Mouse (Mus musculus) myocyte (in vitro differentiated cells): ENCODE results near the gene Myrip. TPM values are rescaled to one million over a fixed set of nuclear protein-coding genes. Genes with fewer than 3 reads are reported as not detected.
A peak's percentile ranks its signal among the peaks of the same experiment; 100 is the strongest.

Source experiments
- H3K27me3 ChIP-seq: one replicate; pipeline ENCODE4 v1.6.1; 2011; ENCODE audit not compliant: control insufficient read depth, insufficient read depth, insufficient read length
- H3K36me3 ChIP-seq: one replicate; pipeline ENCODE4 v1.6.1; 2011; ENCODE audit not compliant: control insufficient read depth, insufficient read depth
- H3K4me2 ChIP-seq: one replicate; pipeline ENCODE4 v1.6.1; 2011; ENCODE audit warnings: low read depth, control low read depth
- H3K4me3 ChIP-seq: one replicate; pipeline ENCODE4 v1.5.1; 2011; ENCODE audit warnings: mild to moderate bottlenecking, control low read depth, moderate library complexity
- H3K79me2 ChIP-seq: one replicate; pipeline ENCODE4 v1.6.1; 2011; ENCODE audit not compliant: control insufficient read depth, insufficient read depth
- H3ac ChIP-seq: one replicate; pipeline ENCODE4 v1.6.1; 2011; ENCODE audit not compliant: control insufficient read depth, insufficient read length
- CEBPB ChIP-seq: IDR thresholded peaks from 2 replicates; pipeline ENCODE4 v1.6.1; 2011; ENCODE audit warnings: mild to moderate bottlenecking, moderate library complexity; ENCODE audit not compliant: poor library complexity, insufficient read depth, severe bottlenecking
- E2F4 ChIP-seq: IDR thresholded peaks from one replicate; pipeline ENCODE4 v1.6.1; 2011; ENCODE audit warnings: mild to moderate bottlenecking, control low read depth, moderate library complexity; ENCODE audit not compliant: insufficient read depth
- MAX ChIP-seq: IDR thresholded peaks from one replicate; pipeline ENCODE4 v1.6.1; 2011; ENCODE audit warnings: low read depth, mild to moderate bottlenecking, control low read depth
- MYOD1 ChIP-seq, 3 experiments: IDR thresholded peaks; one replicate each; pipeline ENCODE4 v1.6.1; 2011; ENCODE audit warnings: control low read depth in 2 of 3, low read depth in 2 of 3, mild to moderate bottlenecking in 2 of 3, moderate library complexity in 1 of 3; ENCODE audit not compliant: insufficient read length in 2 of 3, control insufficient read depth in 1 of 3
- MYOG ChIP-seq, 3 experiments: IDR thresholded peaks; one replicate each; pipeline ENCODE4 v1.6.1; 2011; ENCODE audit warnings: control low read depth in 2 of 3, low read depth in 2 of 3, mild to moderate bottlenecking in 2 of 3; ENCODE audit not compliant: insufficient read length in 2 of 3, control insufficient read depth in 1 of 3, insufficient read depth in 1 of 3
- POLR2A ChIP-seq: IDR thresholded peaks from one replicate; pipeline ENCODE4 v1.6.1; 2011; ENCODE audit warnings: low read depth, mild to moderate bottlenecking, control low read depth, moderate library complexity; ENCODE audit not compliant: insufficient read length
- POLR2AphosphoS2 ChIP-seq: IDR thresholded peaks from one replicate; pipeline ENCODE4 v1.6.1; 2011; ENCODE audit warnings: low read depth, control low read depth; ENCODE audit not compliant: insufficient read length
- REST ChIP-seq: IDR thresholded peaks from one replicate; pipeline ENCODE4 v1.6.1; 2011; ENCODE audit warnings: mild to moderate bottlenecking, control low read depth, moderate library complexity; ENCODE audit not compliant: insufficient read depth, insufficient read length
- SRF ChIP-seq: IDR thresholded peaks from one replicate; pipeline ENCODE4 v1.6.1; 2011; ENCODE audit warnings: low read depth; ENCODE audit not compliant: control insufficient read depth, insufficient read length
- TCF12 ChIP-seq: IDR thresholded peaks from one replicate; pipeline ENCODE4 v1.6.1; 2011; ENCODE audit warnings: mild to moderate bottlenecking, control low read depth; ENCODE audit not compliant: poor library complexity, insufficient read depth, severe bottlenecking
- TCF3 ChIP-seq: IDR thresholded peaks from one replicate; pipeline ENCODE4 v1.6.1; 2011; ENCODE audit warnings: low read depth, control low read depth; ENCODE audit not compliant: insufficient read length
- USF1 ChIP-seq: IDR thresholded peaks from one replicate; pipeline ENCODE4 v1.6.1; 2011; ENCODE audit warnings: low read depth, mild to moderate bottlenecking, control low read depth, moderate library complexity
- polyA plus RNA-seq: library from polyadenylated mRNA; unstranded; fragments of >200 nt; fragmentation: generic; extraction: Trizol; gene quantifications from one replicate; pipeline ENCODE4 v1.2.1, GENCODE M21; 2012; ENCODE audit warnings: missing spikeins

Myrip gene
- polyA plus RNA-seq, 1 experiment: 0.17 TPM

GRCm38 (mm10) chr9:120303453-120304299 lies 2.4 kb downstream of the Myrip start:
- Histone ChIP-seq H3K79me2 (no peaks in the 10 kb centered on the region), H3K4me3 (no peak overlapping the region), H3K36me3 (no peaks in the 10 kb centered on the region), H3ac (no peak overlapping the region), H3K4me2 (no peak overlapping the region), H3K27me3 (peaks cover 19% of the 10 kb centered on the region)
- no peak for TF ChIP-seq POLR2AphosphoS2
- no peak for TF ChIP-seq POLR2A
- no peak for TF ChIP-seq MYOG (IDR thresholded peaks at IDR 0.05; ENCODE audit: control insufficient read depth in 1 of 3, insufficient read depth in 1 of 3, insufficient read length in 2 of 3, low read depth in 2 of 3)
- TF ChIP-seq MYOD1 (IDR thresholded peaks at IDR 0.05; ENCODE audit: control insufficient read depth in 1 of 3, insufficient read length in 2 of 3, low read depth in 2 of 3): no peak
- TF ChIP-seq TCF12: no peak
- no peak for TF ChIP-seq SRF
- TF ChIP-seq MAX: no peak
- TF ChIP-seq REST: no peak
- TF ChIP-seq E2F4: no peak
- TF ChIP-seq USF1: no peak
- no peak for TF ChIP-seq TCF3
- no peak for TF ChIP-seq CEBPB

DNA sequence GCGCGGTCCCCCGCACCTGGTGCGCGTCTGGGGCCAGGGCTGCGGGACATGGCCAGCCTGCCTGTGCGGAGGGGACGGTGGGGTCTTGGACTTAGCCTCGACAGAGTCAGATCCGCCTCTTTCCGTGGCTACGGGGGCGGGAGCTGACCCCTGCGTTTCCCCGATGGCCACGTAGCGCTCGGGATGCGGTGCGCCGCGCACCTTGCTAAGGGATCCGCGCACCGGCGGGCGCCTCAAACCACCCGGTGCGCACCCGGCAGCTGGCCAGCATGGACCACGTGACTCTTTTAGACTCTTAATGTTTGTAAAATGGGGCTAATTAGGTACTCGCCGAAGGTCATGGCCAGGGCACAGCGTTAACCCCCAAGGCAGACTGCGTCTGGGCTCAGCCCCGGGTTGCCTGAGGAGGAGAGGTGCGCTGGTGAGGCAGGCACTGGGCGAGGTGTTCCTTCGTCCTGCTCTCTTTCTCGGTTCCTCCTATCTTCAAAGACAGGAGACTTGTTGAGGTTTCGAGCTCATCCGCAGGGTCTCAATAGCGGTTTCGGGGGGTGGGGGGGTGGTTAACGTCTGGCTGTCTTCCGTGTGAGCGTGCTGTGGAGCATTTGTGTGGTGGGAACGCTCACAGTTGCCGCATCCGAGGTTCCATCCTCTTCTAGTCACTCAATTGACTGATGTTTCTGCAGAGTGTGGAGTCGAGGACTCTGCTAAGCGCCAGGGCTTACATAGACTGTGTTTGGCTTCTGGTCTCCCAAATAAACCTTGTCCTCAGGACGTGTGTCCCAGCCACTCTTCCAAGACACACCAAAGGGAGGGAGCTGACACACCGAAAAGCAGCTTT lies 3.2 kb downstream of the Myrip start:
- TF ChIP-seq REST: no peak
- no peak for TF ChIP-seq TCF3
- no peak for TF ChIP-seq TCF12
- no peaks in the 10 kb centered on the region for H3K79me2 ChIP-seq
- H3K4me2 ChIP-seq: no peak overlapping the region
- H3ac ChIP-seq: no peak overlapping the region
- H3K27me3 ChIP-seq: peaks cover 19% of the 10 kb centered on the region
- no peak overlapping the region for H3K4me3 ChIP-seq
- no peaks in the 10 kb centered on the region for H3K36me3 ChIP-seq

DNA sequence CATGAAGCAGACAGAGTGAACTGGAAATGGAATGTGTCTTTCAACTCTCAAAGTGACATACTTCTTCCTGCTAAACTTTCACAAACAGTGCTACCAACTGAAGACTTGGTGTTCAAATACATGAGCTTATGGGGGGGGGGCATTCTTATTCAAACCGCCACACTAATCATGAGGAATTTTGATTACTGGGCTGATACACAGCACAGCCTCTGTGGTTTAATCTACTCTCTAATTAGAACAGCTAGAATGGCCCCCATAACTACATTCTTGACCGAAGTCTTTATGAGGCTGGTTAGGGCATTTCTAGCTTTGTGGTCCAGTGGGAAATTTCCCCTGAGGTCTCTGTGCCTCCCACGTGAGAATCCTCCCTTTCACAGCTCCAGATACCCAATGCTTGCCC lies 13.9 kb downstream of the Myrip start:
- H3K4me3 ChIP-seq: no peak overlapping the region
- H3ac ChIP-seq: no peak overlapping the region
- H3K4me2 ChIP-seq: no peak overlapping the region
- no peaks in the 10 kb centered on the region for H3K79me2 ChIP-seq
- no peaks in the 10 kb centered on the region for H3K36me3 ChIP-seq
- no peaks in the 10 kb centered on the region for H3K27me3 ChIP-seq
- TF ChIP-seq TCF3 (no peak), TCF12 (no peak), REST (no peak), POLR2AphosphoS2 (no peak), USF1 (no peak), POLR2A (no peak), MYOD1 (IDR thresholded peaks at IDR 0.05; ENCODE audit: control insufficient read depth in 1 of 3, insufficient read length in 2 of 3, low read depth in 2 of 3) (no peak), E2F4 (no peak)

DNA sequence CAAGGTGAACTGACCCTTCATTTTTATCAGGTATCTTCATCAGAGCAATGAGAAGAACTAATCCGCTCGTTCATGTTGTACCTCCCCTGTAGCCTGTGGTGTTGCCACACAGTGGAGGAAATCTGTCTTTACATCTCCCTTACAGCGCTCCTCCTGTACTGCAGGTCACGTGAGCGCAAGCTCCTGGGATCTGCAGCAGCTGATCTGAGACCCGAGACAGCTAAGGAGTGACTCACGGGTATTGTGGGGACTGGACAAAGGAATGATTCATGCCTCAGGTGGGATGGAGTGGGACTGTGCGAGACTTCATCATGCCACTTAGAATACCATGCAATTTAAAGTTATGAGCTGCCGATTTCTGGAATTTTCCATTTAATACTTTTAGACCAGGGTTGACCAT lies 17.8 kb downstream of the Myrip start:
- Histone ChIP-seq H3K27me3 (no peaks in the 10 kb centered on the region), H3K79me2 (no peaks in the 10 kb centered on the region), H3K4me2 (no peak overlapping the region), H3K4me3 (no peak overlapping the region), H3ac (no peak overlapping the region), H3K36me3 (no peaks in the 10 kb centered on the region)
- TF ChIP-seq REST (no peak), USF1 (peak; percentile 37), POLR2AphosphoS2 (no peak), TCF3 (no peak), CEBPB (no peak), SRF (no peak), MAX (no peak)

DNA sequence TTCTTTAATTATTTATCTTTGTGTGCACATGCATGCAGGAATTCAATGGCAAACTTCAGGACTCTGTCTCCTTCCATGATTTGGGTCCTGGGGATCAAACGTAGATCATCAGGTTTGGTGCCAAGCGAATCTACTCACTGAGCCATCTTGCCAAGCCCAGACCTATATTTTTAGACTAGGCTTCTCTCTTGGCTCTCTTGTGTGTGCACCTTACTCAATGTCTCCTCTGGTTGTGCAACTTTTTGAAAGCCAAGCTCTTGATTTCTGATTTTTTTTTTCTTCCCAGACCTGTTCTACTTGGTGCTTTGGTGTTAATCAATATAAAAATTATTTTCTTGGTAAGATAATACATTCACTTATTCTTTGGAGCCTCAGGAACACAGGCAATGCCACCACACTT lies 19.3 kb downstream of the Myrip start:
- Histone ChIP-seq H3K4me2 (no peak overlapping the region), H3ac (no peak overlapping the region), H3K36me3 (no peaks in the 10 kb centered on the region), H3K79me2 (no peaks in the 10 kb centered on the region), H3K27me3 (no peaks in the 10 kb centered on the region), H3K4me3 (no peak overlapping the region)
- TF ChIP-seq E2F4: no peak
- no peak for TF ChIP-seq MYOD1 (IDR thresholded peaks at IDR 0.05; ENCODE audit: control insufficient read depth in 1 of 3, insufficient read length in 2 of 3, low read depth in 2 of 3)
- TF ChIP-seq MAX: no peak
- TF ChIP-seq TCF12: no peak
- TF ChIP-seq USF1: no peak
- no peak for TF ChIP-seq TCF3
- no peak for TF ChIP-seq POLR2AphosphoS2
- no peak for TF ChIP-seq SRF
- TF ChIP-seq REST: no peak
- TF ChIP-seq POLR2A: no peak
- TF ChIP-seq MYOG (IDR thresholded peaks at IDR 0.05; ENCODE audit: control insufficient read depth in 1 of 3, insufficient read depth in 1 of 3, insufficient read length in 2 of 3, low read depth in 2 of 3): no peak
- no peak for TF ChIP-seq CEBPB
